Mouse (Mus musculus) monocyte, adult 5-6 weeks (primary cell): ENCODE measurements at regions not wholly inside any gene's neighbourhood (a gene's known extent, or its start where the extent isn't known, plus 50 kb on each side); places are given as distances from the start of the nearest gene placed in this dataset.

Source experiments
- ATAC-seq: fragments of 153-309, 156-312 bp; replicated peaks from 2 replicates; pipeline ENCODE4 v1.8.0; 2017; ENCODE audit warnings: mild to moderate bottlenecking; ENCODE audit not compliant: low TSS enrichment, insufficient number of reproducible peaks, severe bottlenecking, poor library complexity, low FRiP score

- no peak for ATAC-seq
These were observed 185.7 kb downstream of the Hace1 start for GRCm38 (mm10) chr10:45763160-45763955.

- no peak for ATAC-seq
These were observed 202.1 kb downstream of the Hace1 start for GRCm38 (mm10) chr10:45779720-45780119.

- ATAC-seq: no peak
These were observed 205.4 kb downstream of the Hace1 start for GRCm38 (mm10) chr10:45783026-45783425.

- ATAC-seq: no peak
These were observed 206.0 kb downstream of the Hace1 start for GRCm38 (mm10) chr10:45783461-45784149.

- ATAC-seq: no peak
These were observed 206.5 kb downstream of the Hace1 start for GRCm38 (mm10) chr10:45784150-45784479.

- ATAC-seq: no peak
These were observed 206.9 kb downstream of the Hace1 start for GRCm38 (mm10) chr10:45784575-45784974.

GRCm38 (mm10) chr10:45788356-45788755, 210.7 kb downstream of the Hace1 start:
- no peak for ATAC-seq

- ATAC-seq: no peak
These were observed 218.0 kb downstream of the Hace1 start for GRCm38 (mm10) chr10:45795582-45795981.

- ATAC-seq: no peak
These were observed 222.6 kb downstream of the Hace1 start for GRCm38 (mm10) chr10:45800070-45800851.

- ATAC-seq: no peak
These were observed 223.8 kb downstream of the Hace1 start for GRCm38 (mm10) chr10:45801463-45801862.

GRCm38 (mm10) chr10:45806984-45807827, 229.6 kb downstream of the Hace1 start:
- no peak for ATAC-seq

GRCm38 (mm10) chr10:45811882-45812281, 234.3 kb downstream of the Hace1 start:
- no peak for ATAC-seq

GRCm38 (mm10) chr10:45813804-45814203, 236.2 kb downstream of the Hace1 start:
- no peak for ATAC-seq

- ATAC-seq: no peak
These were observed 239.1 kb downstream of the Hace1 start for GRCm38 (mm10) chr10:45816679-45817078.

GRCm38 (mm10) chr10:45820986-45821655, 243.5 kb downstream of the Hace1 start:
- no peak for ATAC-seq

GRCm38 (mm10) chr10:45822251-45822650, 244.6 kb downstream of the Hace1 start:
- no peak for ATAC-seq

GRCm38 (mm10) chr10:45823612-45824011, 246.0 kb downstream of the Hace1 start:
- no peak for ATAC-seq

GRCm38 (mm10) chr10:45848654-45849053, 271.0 kb downstream of the Hace1 start:
- no peak for ATAC-seq
